Mouse (Mus musculus) olfactory bulb, adult 2 months (tissue): ENCODE data around the gene Hps6.

ENCODE experiments used
- CTCF ChIP-seq: fragments of 200-500 bp; IDR thresholded peaks from 2 replicates; pipeline ENCODE4 v1.5.1; 2012; ENCODE audit warnings: low read depth, mild to moderate bottlenecking, low read length, moderate library complexity; ENCODE audit not compliant: insufficient read depth
- POLR2A ChIP-seq: fragments of 200-500 bp; IDR thresholded peaks from 2 replicates; pipeline ENCODE4 v1.6.1; 2012; ENCODE audit warnings: mild to moderate bottlenecking, low read depth, low read length, moderate library complexity; ENCODE audit not compliant: insufficient read depth

GRCm38 (mm10) chr19:46024959-46025358, 21.7 kb downstream of the Hps6 start:
- TF ChIP-seq CTCF (no peak), POLR2A (no peak)
